Mouse (Mus musculus) hindbrain, embryonic 14.5 days (tissue): ENCODE results near the gene Hpn. TPM values are rescaled to one million over a fixed set of nuclear protein-coding genes. Genes with fewer than 3 reads are reported as not detected.

Experiments
- ATAC-seq: fragments of 200-750 bp; cut with Nextera tagmentation; 2 replicates; pipeline ENCODE4 v1.8.0; 2017; ENCODE audit warnings: moderate number of reproducible peaks, mild to moderate bottlenecking, moderate TSS enrichment, moderate library complexity; ENCODE audit not compliant: low FRiP score
- DNase-seq: peaks from one replicate; pipeline ENCODE4 v3.0.0-alpha.2; 2015; ENCODE audit warnings: low spot score
- H3K27ac ChIP-seq: fragments of 300-500 bp; sonication (generic); 2 replicates; pipeline ENCODE4 v1.5.1; 2014; ENCODE audit warnings: mild to moderate bottlenecking, moderate library complexity
- H3K27me3 ChIP-seq: fragments of 300-500 bp; sonication (generic); 2 replicates; pipeline ENCODE4 v1.6.1; 2014; ENCODE audit warnings: mild to moderate bottlenecking, low read length, mixed read lengths; ENCODE audit not compliant: control insufficient read depth, insufficient read depth
- H3K36me3 ChIP-seq: fragments of 300-500 bp; sonication (generic); replicated peaks from 2 replicates; pipeline ENCODE4 v1.6.1; 2014; ENCODE audit not compliant: control insufficient read depth, insufficient read depth
- H3K4me1 ChIP-seq: fragments of 300-500 bp; sonication (generic); replicated peaks from 2 replicates; pipeline ENCODE4 v1.6.1; 2014; ENCODE audit warnings: antibody characterized with exemption, low read length, mixed read lengths; ENCODE audit not compliant: control insufficient read depth, insufficient read depth
- H3K4me2 ChIP-seq: fragments of 300-500 bp; sonication (generic); replicated peaks from 2 replicates; pipeline ENCODE4 v1.6.1; 2014; ENCODE audit warnings: mild to moderate bottlenecking, moderate library complexity
- H3K4me3 ChIP-seq: fragments of 300-500 bp; sonication (generic); replicated peaks from 2 replicates; pipeline ENCODE4 v1.5.1; 2014; ENCODE audit warnings: mild to moderate bottlenecking, low read length
- H3K9ac ChIP-seq: fragments of 300-500 bp; sonication (generic); 2 replicates; pipeline ENCODE4 v1.6.1; 2014
- H3K9me3 ChIP-seq: fragments of 300-500 bp; sonication (generic); 2 replicates; pipeline ENCODE4 v1.6.1; 2016; ENCODE audit warnings: low read length; ENCODE audit not compliant: control insufficient read depth
- WGBS: fragments of 180-500 bp; shearing (Covaris S2); extraction: QIAGEN DNeasy Blood & Tissue Kit; methylation state at CpG from one replicate; pipeline ENCODE4 v1.1.7; 2014; 5-methylcytosine and 5-hydroxymethylcytosine counted together
- polyA plus RNA-seq: library from polyadenylated mRNA; unstranded; fragments of >200 nt; fragmentation: Nextera tagmentation; extraction: Ambion mirVana; gene quantifications from 2 replicates; pipeline ENCODE4 v1.2.1, GENCODE M21; 2014

Hpn gene
- polyA plus RNA-seq, 1 experiment from 2014 or later: 0.67 TPM

DNA sequence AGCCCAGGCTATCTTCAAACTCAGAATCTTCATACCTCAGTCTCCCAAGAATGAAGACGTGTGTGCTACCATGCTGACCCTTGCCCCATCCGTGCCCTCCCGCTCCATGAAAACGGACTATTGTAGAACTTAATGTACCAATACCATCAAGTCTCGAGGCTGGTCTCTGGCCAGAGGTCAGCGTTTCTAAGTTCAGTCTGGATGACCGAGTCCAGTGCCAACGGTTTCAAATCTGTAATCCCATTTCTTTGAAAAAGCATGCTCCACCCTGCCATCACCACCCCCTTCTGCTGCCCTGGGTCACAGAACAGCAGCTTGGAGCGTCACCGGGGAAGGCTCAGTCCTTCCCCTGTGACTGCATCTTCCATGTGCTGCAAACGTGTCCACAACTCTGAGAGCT lies 7.3 kb downstream of the Hpn start:
- WGBS: 91% methylated on average over 11 of the region's 11 CpGs
- Histone ChIP-seq H3K4me1 (no peaks in the 10 kb centered on the region), H3K27me3 (no peaks in the 10 kb centered on the region), H3K9ac (no peak overlapping the region), H3K4me3 (no peak overlapping the region), H3K36me3 (no peaks in the 10 kb centered on the region), H3K9me3 (no peaks in the 10 kb centered on the region), H3K4me2 (no peak overlapping the region), H3K27ac (no peak overlapping the region)
- DNase-seq: no peak
- ATAC-seq: no peak

GRCm38 (mm10) chr7:31106166-31106565 lies 8.9 kb downstream of the Hpn start:
- Histone ChIP-seq H3K36me3 (no peaks in the 10 kb centered on the region), H3K9me3 (no peaks in the 10 kb centered on the region), H3K27me3 (no peaks in the 10 kb centered on the region), H3K4me1 (no peaks in the 10 kb centered on the region), H3K9ac (no peak overlapping the region), H3K4me2 (no peak overlapping the region), H3K4me3 (no peak overlapping the region), H3K27ac (no peak overlapping the region)
- WGBS: 56% methylated on average over 3 of the region's 3 CpGs
- DNase-seq (no peak), ATAC-seq (no peak)

DNA sequence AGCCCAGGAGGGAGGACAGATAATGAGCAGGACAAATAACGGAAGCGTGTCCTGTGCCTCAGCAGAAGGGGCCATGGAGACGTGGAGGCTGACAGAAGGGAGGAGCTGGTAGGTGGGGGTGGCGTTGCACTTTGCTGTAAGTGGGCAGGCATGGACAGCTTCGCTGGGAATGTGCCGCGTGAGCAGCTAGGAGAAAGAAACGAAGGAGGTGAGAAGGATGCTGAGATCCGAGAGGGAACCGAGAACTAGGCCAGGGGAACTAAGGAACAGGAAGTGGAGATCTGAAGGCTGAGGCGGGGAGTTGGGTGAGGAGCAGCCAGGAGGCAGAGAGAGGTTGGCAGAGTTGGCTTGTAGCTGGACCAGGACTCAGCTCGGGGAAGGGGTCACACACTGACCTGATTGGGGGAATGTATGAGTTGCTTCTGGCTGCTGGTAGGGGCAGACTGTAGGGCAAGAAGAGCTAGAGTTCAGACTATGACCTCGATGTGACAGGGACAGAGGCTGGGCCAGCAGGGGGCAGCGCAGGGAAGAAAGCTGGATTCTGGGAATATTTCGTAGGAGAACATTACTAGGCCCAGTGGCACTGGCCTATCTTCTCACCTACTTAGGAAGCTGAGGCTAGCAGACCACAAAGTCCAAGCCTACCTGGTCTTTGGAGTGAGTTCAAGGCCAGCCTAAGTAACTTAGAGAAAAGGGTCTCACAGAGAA lies 9.9 kb downstream of the Hpn start:
- H3K9me3 ChIP-seq: no peaks in the 10 kb centered on the region
- no peak overlapping the region for H3K4me3 ChIP-seq
- H3K36me3 ChIP-seq: no peaks in the 10 kb centered on the region
- ATAC-seq (no peak), DNase-seq (no peak)
- H3K4me2 ChIP-seq: no peak overlapping the region
- no peaks in the 10 kb centered on the region for H3K4me1 ChIP-seq
- no peaks in the 10 kb centered on the region for H3K27me3 ChIP-seq
- 61% methylated on average over 15 of the region's 15 CpGs for WGBS
- no peak overlapping the region for H3K9ac ChIP-seq
- H3K27ac ChIP-seq: no peak overlapping the region

DNA sequence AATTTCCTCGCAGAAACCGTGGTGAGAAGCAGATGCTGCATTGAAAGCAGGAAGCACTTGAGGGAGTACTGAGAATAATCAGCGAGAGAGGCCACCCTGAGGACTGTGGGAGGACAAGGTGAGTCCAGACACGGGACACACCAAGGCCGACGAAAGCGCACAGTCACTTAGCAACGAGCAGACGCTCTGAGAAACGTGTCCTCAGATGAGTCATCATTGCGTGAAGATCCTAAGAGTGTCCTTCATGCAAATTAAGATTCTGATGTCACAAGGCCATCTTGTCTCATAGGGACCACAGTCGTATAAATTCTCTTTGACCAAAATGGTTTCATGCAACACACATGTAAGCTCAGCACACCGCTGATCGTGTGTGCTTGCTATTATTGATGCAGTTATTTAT lies 14.3 kb downstream of the Hpn start:
- no peak for ATAC-seq
- Histone ChIP-seq H3K4me2 (no peak overlapping the region), H3K4me1 (no peaks in the 10 kb centered on the region), H3K9me3 (no peaks in the 10 kb centered on the region), H3K27me3 (no peaks in the 10 kb centered on the region), H3K36me3 (no peaks in the 10 kb centered on the region), H3K9ac (no peak overlapping the region), H3K27ac (no peak overlapping the region), H3K4me3 (no peak overlapping the region)
- 84% methylated on average over 14 of the region's 14 CpGs for WGBS
- DNase-seq: no peak

DNA sequence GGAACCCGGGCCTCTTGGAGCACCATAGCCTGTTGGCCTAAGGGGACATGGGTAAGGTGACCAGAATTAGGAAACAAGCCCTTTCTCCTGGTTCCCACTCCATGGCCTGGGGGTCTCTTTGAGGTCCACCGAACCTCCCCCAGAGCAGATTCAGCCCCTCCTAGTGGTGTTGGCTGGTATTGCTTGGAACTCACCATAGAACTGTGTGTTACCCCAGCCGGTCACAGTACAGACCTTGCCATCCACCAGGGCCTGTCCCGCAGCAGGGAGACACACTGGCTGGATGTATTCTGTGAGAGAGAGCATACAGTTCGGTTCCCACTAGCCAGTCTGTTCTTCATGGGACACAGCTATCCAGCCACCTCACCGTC lies 15.5 kb downstream of the Hpn start:
- ATAC-seq (no peak), DNase-seq (no peak)
- Histone ChIP-seq H3K9ac (no peak overlapping the region), H3K4me2 (no peak overlapping the region), H3K4me3 (no peak overlapping the region), H3K27me3 (no peaks in the 10 kb centered on the region), H3K27ac (no peak overlapping the region), H3K36me3 (no peaks in the 10 kb centered on the region), H3K4me1 (no peaks in the 10 kb centered on the region), H3K9me3 (no peaks in the 10 kb centered on the region)
- 89% methylated on average over 6 of the region's 6 CpGs for WGBS

DNA sequence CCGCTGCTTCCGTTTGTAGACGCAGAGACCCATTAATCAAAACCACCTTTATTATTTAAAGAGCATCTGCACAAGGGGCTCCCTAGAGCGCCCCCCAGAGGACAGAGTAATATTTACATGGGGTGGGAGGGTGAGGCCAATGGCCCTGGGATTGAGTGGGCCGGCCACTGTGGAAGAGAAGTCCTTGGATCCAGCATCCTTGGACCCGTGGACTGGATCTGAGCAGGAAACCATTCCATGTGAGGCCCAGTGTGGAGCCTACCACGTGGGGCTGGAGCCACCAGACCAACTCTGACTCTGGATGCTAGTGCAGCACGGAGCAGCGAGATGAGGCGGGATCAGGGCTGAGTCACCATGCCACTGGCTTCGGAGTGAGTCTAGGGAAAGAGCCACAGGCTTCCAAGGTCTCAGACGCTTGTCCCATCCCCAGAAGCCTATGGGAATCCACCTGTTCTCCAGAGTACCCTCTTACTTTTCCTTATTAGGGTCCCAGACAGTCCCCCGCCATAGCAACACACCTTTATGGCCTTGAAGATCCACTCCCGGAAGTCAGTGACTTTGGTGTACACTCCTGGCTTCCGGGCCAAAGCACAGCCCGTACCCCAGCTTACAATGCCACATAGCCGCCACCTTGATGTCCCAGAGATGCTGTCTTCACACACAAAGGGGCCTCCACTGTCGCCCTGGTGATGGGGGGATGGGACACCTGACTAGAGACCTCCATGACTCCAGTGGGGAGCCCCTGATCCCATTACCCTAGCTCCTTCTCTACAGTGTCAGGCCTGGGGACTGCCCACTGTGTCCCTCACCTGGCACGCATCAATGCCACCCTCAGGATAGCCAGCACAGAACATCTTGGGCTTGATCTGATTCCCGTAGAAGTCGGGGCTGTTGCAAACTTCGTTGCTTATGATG lies 16.1 kb downstream of the Hpn start:
- ATAC-seq (no peak), DNase-seq (no peak)
- no peaks in the 10 kb centered on the region for H3K4me1 ChIP-seq

GRCm38 (mm10) chr7:31097583-31098248 lies 17.4 kb downstream of the Hpn start:
- no peaks in the 10 kb centered on the region for H3K36me3 ChIP-seq
- H3K4me1 ChIP-seq: no peaks in the 10 kb centered on the region
- no peaks in the 10 kb centered on the region for H3K9me3 ChIP-seq
- ATAC-seq: peak; percentile 93
- no peak overlapping the region for H3K9ac ChIP-seq
- H3K27me3 ChIP-seq: no peaks in the 10 kb centered on the region
- peak overlapping the region; percentile 39 for H3K4me2 ChIP-seq
- H3K27ac ChIP-seq: no peak overlapping the region
- 49% methylated on average over 20 of the region's 20 CpGs for WGBS
- DNase-seq: peak; percentile 94
- peak overlapping the region; percentile 9; the same call in 1 of the 2 replicates for H3K4me3 ChIP-seq

More for the DNA sequence above, 16.1 kb downstream of the Hpn start:
- H3K4me3 ChIP-seq: no peak overlapping the region
- no peaks in the 10 kb centered on the region for H3K9me3 ChIP-seq
- H3K27me3 ChIP-seq: no peaks in the 10 kb centered on the region
- no peak overlapping the region for H3K4me2 ChIP-seq
- H3K9ac ChIP-seq: no peak overlapping the region
- WGBS: 78% methylated on average over 22 of the region's 22 CpGs
- no peaks in the 10 kb centered on the region for H3K36me3 ChIP-seq
- no peak overlapping the region for H3K27ac ChIP-seq

DNA sequence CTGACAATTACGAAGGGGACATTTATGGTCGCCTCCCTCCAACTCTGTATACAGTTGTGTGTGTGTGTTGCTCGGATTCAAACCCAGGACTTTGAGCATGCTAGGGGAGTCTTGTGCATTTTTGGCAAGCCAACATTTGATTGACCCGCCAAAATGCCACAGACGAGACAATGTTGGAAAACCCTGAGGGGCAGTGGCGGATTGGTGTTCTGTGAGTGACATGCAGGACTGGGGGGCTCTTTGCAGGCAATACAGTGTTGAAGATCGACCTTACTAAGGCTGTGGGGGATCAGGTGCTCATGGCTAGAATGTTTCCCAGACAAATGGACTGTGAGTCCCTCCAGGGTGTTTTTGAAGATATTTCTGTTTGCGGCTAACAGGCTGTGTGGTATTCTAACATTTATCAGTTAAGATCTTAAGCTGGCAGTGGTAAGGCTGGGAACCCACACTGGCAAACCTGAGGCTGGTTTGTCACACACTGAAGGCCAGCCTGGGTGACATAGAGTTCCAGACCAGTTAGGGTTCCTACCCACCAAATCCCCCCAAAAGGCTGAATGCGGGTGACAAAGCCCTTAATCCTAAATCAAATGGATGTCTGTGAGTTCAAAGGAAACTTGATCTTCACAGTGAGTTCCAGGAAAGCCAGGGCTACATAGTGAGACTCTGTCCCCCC lies 18.1 kb downstream of the Hpn start:
- 75% methylated on average over 9 of the region's 9 CpGs for WGBS
- Histone ChIP-seq H3K4me2 (no peak overlapping the region), H3K27ac (no peak overlapping the region), H3K9ac (no peak overlapping the region), H3K4me3 (no peak overlapping the region), H3K27me3 (no peaks in the 10 kb centered on the region), H3K36me3 (no peaks in the 10 kb centered on the region), H3K4me1 (no peaks in the 10 kb centered on the region), H3K9me3 (no peaks in the 10 kb centered on the region)
- ATAC-seq (no peak), DNase-seq (no peak)
